Mouse (Mus musculus): Measurements from ENCODE around the gene Cstad.

The Cstad gene

GRCm38 (mm10) chr2:30626058-30626675 is 31.3 kb downstream of the Cstad start:
- peak in 1 of 2 experiments; percentile 10 for DNase-seq (ENCODE audit: low read depth in 1 of 2, low spot score in 2 of 2)

DNA sequence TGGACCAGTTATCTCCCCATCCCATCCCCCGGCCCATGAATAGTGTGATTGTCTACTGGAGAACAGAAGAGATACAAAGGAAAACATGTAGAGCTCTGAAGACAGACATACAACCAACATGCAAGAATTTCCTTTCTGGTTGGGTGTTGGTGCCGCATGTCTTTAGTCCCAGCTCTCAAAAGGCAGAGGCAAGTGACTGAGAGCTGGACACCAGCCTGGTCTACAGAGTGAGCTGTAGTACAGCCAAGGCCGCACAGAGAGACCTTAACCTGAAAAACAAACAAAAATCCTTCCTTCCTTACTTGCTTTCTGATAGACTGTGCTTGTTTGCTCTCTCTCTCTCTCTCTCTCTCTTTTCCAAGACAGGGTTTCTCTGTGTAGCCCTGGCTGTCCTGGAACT is 32.5 kb downstream of the Cstad start:
- DNase-seq (ENCODE audit: low read depth in 1 of 2, low spot score in 2 of 2) = no peak

GRCm38 (mm10) chr2:30628374-30628773 is 33.5 kb downstream of the Cstad start:
- no peak for DNase-seq (ENCODE audit: low read depth in 1 of 2, low spot score in 2 of 2)

- DNase-seq (ENCODE audit: low read depth in 1 of 2, low spot score in 2 of 2) = no peak
Measured at GRCm38 (mm10) chr2:30629038-30629761, 34.4 kb downstream of the Cstad start.

DNA sequence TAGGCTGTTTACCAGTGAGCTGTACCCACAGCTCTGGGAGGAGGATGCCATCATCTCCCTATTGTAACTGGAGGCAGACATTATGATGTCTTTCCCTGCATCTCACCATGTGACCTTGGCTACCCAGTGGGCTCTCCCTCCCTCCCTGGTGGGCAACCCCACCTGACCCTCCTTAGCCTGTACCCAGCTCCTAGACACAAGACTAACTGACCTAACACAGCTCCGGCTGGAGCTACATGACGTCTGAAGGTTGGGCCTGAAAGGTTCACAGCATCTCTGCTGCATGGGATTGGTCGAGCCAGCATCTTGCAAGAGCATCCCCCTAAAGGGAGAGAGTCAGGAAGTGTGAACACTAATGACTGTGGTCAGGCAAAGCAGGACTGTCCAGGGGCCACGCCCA is 35.0 kb downstream of the Cstad start:
- no peak for DNase-seq (ENCODE audit: low read depth in 1 of 2, low spot score in 2 of 2)

DNA sequence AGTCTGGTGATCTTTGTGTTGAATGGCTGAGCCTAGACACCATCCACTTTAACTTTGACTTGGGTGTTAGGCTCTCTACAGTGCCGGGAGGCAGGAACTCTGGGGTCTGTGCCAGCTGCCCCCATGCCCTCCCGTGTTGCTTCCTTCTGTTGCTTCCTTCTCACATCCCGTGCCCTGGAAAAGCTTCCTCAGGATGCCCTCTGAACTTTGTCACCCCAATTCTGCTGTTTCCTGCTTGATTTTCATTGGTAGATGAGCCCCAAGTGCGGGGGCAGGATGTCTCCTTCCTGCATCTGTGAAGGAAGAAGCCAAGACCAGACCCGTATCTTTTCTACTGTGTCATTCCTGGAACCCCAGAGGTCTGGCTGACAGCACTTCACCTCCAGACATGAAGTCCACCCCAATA is 41.4 kb downstream of the Cstad start:
- DNase-seq (ENCODE audit: low read depth in 1 of 2, low spot score in 2 of 2) = no peak

DNA sequence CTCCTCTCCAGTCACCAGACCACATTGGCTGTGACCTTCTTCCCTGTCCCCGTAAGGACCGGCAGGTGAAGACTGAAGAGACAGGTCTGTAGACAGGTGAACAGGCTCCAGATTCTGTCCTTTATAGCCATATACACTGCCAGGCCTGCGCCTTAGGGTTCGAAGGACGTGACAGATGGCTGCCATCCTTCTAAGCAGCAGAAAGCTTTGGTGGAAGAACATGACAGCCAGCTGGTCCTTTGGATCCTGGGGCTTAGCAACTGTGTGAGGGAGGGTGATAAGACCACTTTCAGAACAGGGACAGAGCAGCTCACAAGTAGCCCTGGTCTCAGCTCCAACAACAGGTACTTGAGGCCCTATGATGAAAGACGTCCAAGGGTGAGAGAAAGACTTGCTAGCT is 43.2 kb downstream of the Cstad start:
- no peak for DNase-seq (ENCODE audit: low read depth in 1 of 2, low spot score in 2 of 2)

DNA sequence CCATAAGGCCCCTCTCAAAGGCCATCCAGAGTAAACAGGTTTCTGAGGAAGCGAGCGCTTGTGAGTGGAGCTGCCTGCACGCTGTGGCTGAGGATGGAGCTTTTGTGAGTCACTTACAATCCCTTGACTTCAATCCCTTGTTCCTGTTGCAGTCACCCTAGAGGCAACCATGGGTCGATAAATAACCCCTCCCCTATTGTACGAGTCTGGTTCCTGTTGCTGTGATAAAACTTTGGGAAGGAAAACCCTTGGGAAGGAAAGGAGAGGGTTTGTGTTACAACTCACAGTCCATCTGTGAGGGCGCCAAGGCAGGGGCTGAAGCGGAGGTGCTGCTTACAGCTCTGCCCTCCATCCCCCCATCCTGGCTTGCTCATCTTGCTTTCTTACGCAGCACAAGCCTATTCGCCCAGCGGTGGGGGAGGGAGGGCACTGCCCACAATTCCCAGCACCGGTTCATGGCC is 45.2 kb downstream of the Cstad start:
- DNase-seq (ENCODE audit: low read depth in 1 of 2, low spot score in 2 of 2) = no peak

DNA sequence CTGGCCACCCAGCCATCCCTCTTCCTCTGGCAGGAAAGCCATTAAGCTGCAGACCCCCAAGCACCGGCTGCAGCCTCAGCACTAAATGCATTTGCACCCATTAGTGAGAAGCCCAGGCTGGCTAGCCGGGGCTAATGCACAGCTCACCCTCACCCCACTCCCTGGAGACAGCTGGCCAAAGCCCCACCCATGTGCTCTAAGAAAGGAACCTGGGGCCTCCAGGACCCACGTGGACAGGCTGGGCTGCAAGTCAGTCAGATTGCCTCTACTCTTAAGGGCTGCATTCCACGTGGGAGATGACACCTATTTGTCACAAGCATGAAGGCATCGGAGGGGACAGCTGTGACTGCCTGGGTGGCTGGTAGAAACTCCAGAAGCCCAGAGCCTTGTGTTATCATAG is 48.0 kb downstream of the Cstad start:
- DNase-seq (ENCODE audit: low read depth in 1 of 2, low spot score in 2 of 2) = no peak

DNA sequence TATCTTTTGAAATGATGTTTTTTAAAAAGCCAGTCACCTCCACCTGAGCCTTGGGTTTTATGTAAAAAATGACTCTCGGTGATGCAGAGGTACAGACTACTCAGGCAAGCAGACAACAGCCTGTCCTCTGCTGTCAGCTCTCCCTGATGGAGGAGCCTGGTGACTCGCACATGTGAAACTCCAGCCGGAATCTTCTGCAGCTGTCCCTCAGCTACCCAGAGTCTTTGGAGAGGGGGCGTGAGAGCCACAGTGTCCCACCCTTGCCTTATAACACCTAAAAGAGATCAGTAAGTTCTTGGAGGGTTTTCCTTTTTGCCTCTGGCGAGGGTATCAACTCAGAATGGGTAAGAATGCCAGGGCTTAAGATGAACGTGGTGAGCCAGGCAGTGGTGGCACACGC is 48.6 kb downstream of the Cstad start:
- DNase-seq (ENCODE audit: low read depth in 1 of 2, low spot score in 2 of 2) = no peak

DNA sequence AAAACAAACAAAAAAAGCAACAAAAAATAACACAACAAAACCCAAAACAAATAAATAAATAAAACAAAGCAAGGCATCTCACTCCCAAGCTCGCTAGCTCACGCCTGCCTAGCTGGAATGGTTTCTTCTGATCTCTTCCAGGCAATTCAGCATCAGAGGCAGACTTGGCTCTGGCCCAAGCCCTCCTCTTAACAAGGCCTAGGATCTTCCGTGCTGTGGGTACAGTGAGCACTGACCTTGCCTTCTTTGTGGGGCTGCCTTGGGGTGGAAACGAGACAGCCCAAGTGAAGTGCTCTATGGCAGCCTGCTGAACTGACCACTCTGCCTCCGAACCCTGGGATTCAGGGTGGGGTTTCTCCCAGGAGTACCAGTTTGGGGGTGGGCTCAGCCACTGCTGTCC is 52.0 kb downstream of the Cstad start:
- DNase-seq (ENCODE audit: low read depth in 1 of 2, low spot score in 2 of 2) = no peak

- DNase-seq (ENCODE audit: low read depth in 1 of 2, low spot score in 2 of 2) = no peak
Measured at GRCm38 (mm10) chr2:30647303-30647881, 52.6 kb downstream of the Cstad start.

DNA sequence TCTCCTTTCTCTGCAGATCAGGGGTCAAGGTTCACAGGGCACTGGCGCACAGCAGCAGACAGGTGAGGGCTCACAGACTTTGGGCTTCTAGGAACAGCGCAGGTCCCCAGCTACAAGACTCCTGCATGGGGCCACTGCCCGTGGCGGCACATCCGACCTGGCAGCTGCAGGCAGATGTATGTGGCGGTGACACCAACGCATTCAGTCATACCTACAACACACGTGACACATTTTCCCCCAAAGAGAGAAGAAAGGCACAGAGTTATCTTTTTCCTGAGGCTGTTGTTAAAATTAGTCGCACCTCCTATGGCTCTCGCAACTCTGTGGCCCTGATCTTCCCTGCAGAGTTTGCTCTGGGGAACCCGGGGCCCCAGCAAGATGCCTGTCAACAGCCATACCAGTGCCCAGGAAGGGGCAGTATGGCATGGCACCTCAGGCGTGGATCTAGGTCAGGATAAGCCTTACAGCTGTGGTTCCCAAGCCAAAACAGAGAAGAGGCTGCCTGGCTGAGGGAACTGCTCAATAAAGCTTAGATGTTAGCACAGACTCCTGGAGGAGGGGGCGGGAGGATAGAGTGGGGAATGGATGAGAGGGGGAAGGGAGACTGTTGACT is 53.1 kb downstream of the Cstad start:
- DNase-seq (ENCODE audit: low read depth in 1 of 2, low spot score in 2 of 2) = no peak

GRCm38 (mm10) chr2:30650249-30650648 is 55.4 kb downstream of the Cstad start:
- DNase-seq (ENCODE audit: low read depth in 1 of 2, low spot score in 2 of 2) = no peak

- DNase-seq (ENCODE audit: low read depth in 1 of 2, low spot score in 2 of 2) = no peak
Measured at GRCm38 (mm10) chr2:30651831-30652230, 57.0 kb downstream of the Cstad start.

DNA sequence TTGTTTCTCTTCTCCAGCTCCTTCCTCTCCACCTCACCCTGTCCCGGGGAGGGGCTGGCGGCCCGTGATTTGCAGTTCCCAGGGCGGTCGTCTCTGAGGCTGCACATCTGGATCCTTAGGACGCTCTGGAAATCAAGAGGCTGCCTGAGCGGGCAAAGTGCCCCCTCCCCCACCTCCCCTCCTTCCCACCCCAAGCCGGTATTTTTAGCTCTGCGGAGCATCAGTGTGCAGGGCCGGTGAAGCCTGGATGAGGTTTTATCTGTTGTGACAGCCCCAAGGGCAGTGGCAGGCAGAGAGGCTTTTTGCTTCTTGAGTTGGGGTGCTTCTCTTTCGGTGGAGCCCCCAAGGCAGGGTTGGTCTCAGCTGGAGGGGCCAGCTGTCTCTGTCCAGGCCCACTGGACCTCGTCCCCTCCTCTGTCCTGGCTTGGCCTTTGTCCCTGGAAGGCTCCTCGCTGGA is 57.8 kb downstream of the Cstad start:
- no peak for DNase-seq (ENCODE audit: low read depth in 1 of 2, low spot score in 2 of 2)

- no peak for DNase-seq (ENCODE audit: low read depth in 1 of 2, low spot score in 2 of 2)
Measured at GRCm38 (mm10) chr2:30653046-30653445, 58.2 kb downstream of the Cstad start.

DNA sequence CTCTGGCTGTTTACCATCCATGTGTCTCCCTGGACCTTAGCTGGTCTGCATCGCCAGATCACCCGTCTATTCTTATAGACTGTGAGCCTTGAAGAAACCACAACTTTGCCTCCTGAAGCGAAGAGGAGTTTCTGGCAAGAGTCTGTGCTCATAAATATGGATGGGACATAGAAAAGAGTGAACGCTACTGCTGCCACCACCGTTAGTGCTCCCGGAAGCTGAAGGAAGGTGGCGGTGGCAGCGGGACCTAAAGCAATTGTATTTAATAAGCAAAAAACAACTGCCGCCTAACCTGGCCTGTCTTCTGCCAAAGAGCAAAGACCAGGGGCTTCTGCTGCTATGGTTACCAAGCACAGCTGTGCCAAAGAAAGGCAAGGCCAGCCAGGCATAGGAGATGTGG is 59.3 kb downstream of the Cstad start:
- DNase-seq (ENCODE audit: low read depth in 1 of 2, low spot score in 2 of 2) = no peak

DNA sequence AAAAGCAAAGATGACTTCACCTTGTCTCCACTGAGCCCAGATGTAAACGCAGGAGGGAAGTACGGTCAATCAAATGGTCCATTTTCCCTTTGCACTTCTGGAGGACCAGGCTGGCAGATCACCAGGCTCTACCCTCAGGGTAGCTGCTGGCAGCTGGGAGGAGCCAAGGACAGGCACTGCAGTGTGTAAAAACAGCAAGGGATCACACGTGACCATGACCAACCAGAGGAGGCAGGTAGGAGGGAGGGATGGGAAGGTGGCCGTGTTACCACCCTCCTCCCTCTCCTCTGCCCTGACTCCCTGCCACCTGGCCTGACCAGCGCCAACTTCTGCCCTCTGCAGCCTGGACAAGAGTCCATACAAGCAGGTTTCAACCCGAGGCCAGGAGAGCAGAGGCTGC is 59.7 kb downstream of the Cstad start:
- no peak for DNase-seq (ENCODE audit: low read depth in 1 of 2, low spot score in 2 of 2)

- no peak for DNase-seq (ENCODE audit: low read depth in 1 of 2, low spot score in 2 of 2)
Measured at GRCm38 (mm10) chr2:30655746-30656145, 60.9 kb downstream of the Cstad start.

- no peak for DNase-seq (ENCODE audit: low read depth in 1 of 2, low spot score in 2 of 2)
Measured at GRCm38 (mm10) chr2:30656711-30657555, 62.1 kb downstream of the Cstad start.
